Comparison of ENCODE assay signal across 23 mouse cellular contexts in the genomic region with DNA sequence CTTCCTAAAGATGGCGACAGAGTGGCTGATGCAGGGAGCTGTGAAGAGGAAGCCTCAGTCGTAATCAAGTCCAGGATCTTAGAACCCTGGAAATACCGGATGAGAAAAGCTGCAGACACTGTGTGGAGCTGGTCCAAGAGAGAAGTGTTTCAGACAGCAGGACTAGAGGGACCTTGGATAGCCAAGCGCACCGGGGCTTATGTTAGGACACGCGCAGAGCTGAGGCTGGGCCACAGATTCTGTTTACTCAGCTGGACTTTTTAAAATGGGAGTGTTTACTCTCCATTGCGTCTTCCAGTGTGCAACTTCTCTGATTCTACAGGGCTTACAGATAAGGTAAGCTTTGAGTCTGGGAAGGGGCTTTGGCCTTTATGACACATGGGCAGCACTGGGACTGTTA.
A peak's percentile ranks its signal among the peaks of the same experiment; 100 is the strongest.
DNase-seq lines count a peak whose midpoint lies in the region; ATAC-seq and TF ChIP-seq lines count a peak whose summit lies in the region.
"Had no signal": no experiment of that assay in that cellular context is flagged by ENCODE, and none has a peak within 500 bp of the region (broad histone marks: within the 10 kb centered on the region; RNA-seq: fewer than 3 reads in every experiment).

No protein-coding gene starts in this region.

- H3K4me2 ChIP-seq in intestine, embryonic 16.5 days (ENCODE audit: low read depth, low read length) = no peak overlapping the region
- no peak overlapping the region for H3K4me2 ChIP-seq in intestine, postnatal 0 days (replicated peaks; ENCODE audit: low read depth)
- no peak overlapping the region for H3K4me2 ChIP-seq in lung, embryonic 15.5 days
- H3K4me2 ChIP-seq: embryonic facial prominence, embryonic 12.5 days; forebrain, embryonic 13.5 days; heart, embryonic 11.5 days; hindbrain, embryonic 13.5 days had no signal

- no peak overlapping the region for H3K4me3 ChIP-seq in intestine, embryonic 16.5 days (ENCODE audit: low read length)
- H3K4me3 ChIP-seq in intestine, postnatal 0 days (ENCODE audit: low read depth, low read length) = no peak overlapping the region
- no peak overlapping the region for H3K4me3 ChIP-seq in lung, embryonic 15.5 days
- H3K4me3 ChIP-seq: embryonic facial prominence, embryonic 12.5 days; forebrain, embryonic 10.5 days; forebrain, embryonic 13.5 days; hindbrain, embryonic 10.5 days; hindbrain, embryonic 13.5 days had no signal

- no peaks in the 10 kb centered on the region for H3K27me3 ChIP-seq in intestine, embryonic 16.5 days (replicated peaks; ENCODE audit: control insufficient read depth, insufficient read depth, low read length)
- H3K27me3 ChIP-seq in intestine, postnatal 0 days (replicated peaks; ENCODE audit: control insufficient read depth, insufficient read depth, low read length) = no peaks in the 10 kb centered on the region
- H3K27me3 ChIP-seq in lung, embryonic 15.5 days = no peaks in the 10 kb centered on the region
- H3K27me3 ChIP-seq: embryonic facial prominence, embryonic 12.5 days; forebrain, embryonic 13.5 days; hindbrain, embryonic 13.5 days had no signal

- 47% methylated on average over 8 of the region's 8 CpGs for WGBS in intestine, embryonic 16.5 days
- 36% methylated on average over 8 of the region's 8 CpGs for WGBS in intestine, postnatal 0 days
- 35% methylated on average over 8 of the region's 8 CpGs for WGBS in lung, embryonic 15.5 days

- H3K9ac ChIP-seq in intestine, embryonic 16.5 days (ENCODE audit: low read depth, low read length) = no peak overlapping the region
- no peak overlapping the region for H3K9ac ChIP-seq in intestine, postnatal 0 days (ENCODE audit: low read depth, low read length)
- H3K9ac ChIP-seq in lung, embryonic 15.5 days = no peak overlapping the region
- H3K9ac ChIP-seq: embryonic facial prominence, embryonic 12.5 days; forebrain, embryonic 13.5 days; hindbrain, embryonic 13.5 days had no signal

- no peak for TF ChIP-seq CTCF in intestine, postnatal 0 days (IDR thresholded peaks at IDR 0.05; ENCODE audit: low read depth)

- DNase-seq in embryo, embryonic 11 days = peak; percentile 5
- no peak for DNase-seq in embryo, embryonic 10.5 days (ENCODE audit: low spot score)
- DNase-seq in lung, postnatal 14 days = no peak
- no peak for DNase-seq in urinary bladder, postnatal 4 days (ENCODE audit: low spot score in 2 of 2)
- DNase-seq: adrenal gland, postnatal 10 days; adrenal gland, postnatal 36 days; cerebellum, adult 2 months; cerebellum, adult 9-11 months; cerebellum, postnatal 25 days; gastrocnemius, postnatal 10 days; gastrocnemius, postnatal 36 days; heart, postnatal 36 days had no signal

- no peaks in the 10 kb centered on the region for H3K4me1 ChIP-seq in intestine, embryonic 16.5 days (ENCODE audit: control insufficient read depth, insufficient read depth, low read length)
- no peaks in the 10 kb centered on the region for H3K4me1 ChIP-seq in intestine, postnatal 0 days (replicated peaks; ENCODE audit: control insufficient read depth, insufficient read depth, low read length)
- no peaks in the 10 kb centered on the region for H3K4me1 ChIP-seq in lung, embryonic 15.5 days
- H3K4me1 ChIP-seq: embryonic facial prominence, embryonic 12.5 days; forebrain, embryonic 10.5 days; forebrain, embryonic 13.5 days; hindbrain, embryonic 10.5 days; hindbrain, embryonic 13.5 days had no signal

- 0 out of 2 replicates have a peak, but pooled peaks have one; percentile 28 for ATAC-seq in intestine, embryonic 16.5 days
- no peak for ATAC-seq in intestine, postnatal 0 days
- ATAC-seq in lung, embryonic 15.5 days (ENCODE audit: borderline replicate concordance, extremely low read depth, low FRiP score, low TSS enrichment) = peak; percentile 14; the same call in 1 of the 2 replicates
- ATAC-seq: forebrain, embryonic 13.5 days; forebrain, embryonic 16.5 days; hindbrain, embryonic 16.5 days had no signal

- no peak overlapping the region for H3K27ac ChIP-seq in intestine, embryonic 16.5 days (ENCODE audit: low read length)
- no peak overlapping the region for H3K27ac ChIP-seq in intestine, postnatal 0 days (ENCODE audit: low read depth, low read length)
- H3K27ac ChIP-seq in lung, embryonic 15.5 days = no peak overlapping the region
- H3K27ac ChIP-seq: embryonic facial prominence, embryonic 12.5 days; forebrain, embryonic 10.5 days; forebrain, embryonic 13.5 days; hindbrain, embryonic 10.5 days; hindbrain, embryonic 13.5 days had no signal

- H3K9me3 ChIP-seq in intestine, embryonic 16.5 days (ENCODE audit: control insufficient read depth, low read length) = no peaks in the 10 kb centered on the region
- H3K9me3 ChIP-seq in intestine, postnatal 0 days (ENCODE audit: control insufficient read depth) = no peaks in the 10 kb centered on the region
- no peaks in the 10 kb centered on the region for H3K9me3 ChIP-seq in lung, embryonic 15.5 days
- H3K9me3 ChIP-seq: embryonic facial prominence, embryonic 12.5 days; forebrain, embryonic 10.5 days; forebrain, embryonic 13.5 days; hindbrain, embryonic 10.5 days; hindbrain, embryonic 13.5 days had no signal

- no peaks in the 10 kb centered on the region for H3K36me3 ChIP-seq in intestine, embryonic 16.5 days (ENCODE audit: control insufficient read depth, insufficient read depth, low read length)
- H3K36me3 ChIP-seq in intestine, postnatal 0 days (ENCODE audit: control insufficient read depth, insufficient read depth) = no peaks in the 10 kb centered on the region
- no peaks in the 10 kb centered on the region for H3K36me3 ChIP-seq in lung, embryonic 15.5 days
- H3K36me3 ChIP-seq: embryonic facial prominence, embryonic 12.5 days; forebrain, embryonic 10.5 days; hindbrain, embryonic 10.5 days; hindbrain, embryonic 13.5 days had no signal
